Mouse (Mus musculus) ES-E14 (cell line): ENCODE measurements around the gene Aldh1l1. TPM values are rescaled to one million over a fixed set of nuclear protein-coding genes. Genes with fewer than 3 reads are reported as not detected.
A peak's percentile ranks its signal among the peaks of the same experiment; 100 is the strongest.

ENCODE experiments used
- DNase-seq: peaks from one replicate; pipeline ENCODE4 v3.0.0-alpha.2; 2013; ENCODE audit warnings: low read depth, low spot score
- H3K27ac ChIP-seq: 2 replicates; pipeline ENCODE4 v1.5.1; 2012; ENCODE audit warnings: low read depth, mild to moderate bottlenecking, low read length, moderate library complexity, mixed read lengths; ENCODE audit not compliant: poor library complexity, insufficient read depth, severe bottlenecking
- H3K36me3 ChIP-seq: 2 replicates; pipeline ENCODE4 v1.6.1; 2012; ENCODE audit warnings: mild to moderate bottlenecking, low read length, moderate library complexity, mixed read lengths; ENCODE audit not compliant: control insufficient read depth, poor library complexity, insufficient read depth, severe bottlenecking
- H3K4me1 ChIP-seq, 2 experiments: fragments of 150-350 bp in 1 of 2; sonication (generic) in 1 of 2; 2 replicates each; pipeline ENCODE4 v1.6.1; 2012; ENCODE audit warnings: low read length in 2 of 2, mild to moderate bottlenecking in 1 of 2, mixed read lengths in 1 of 2; ENCODE audit not compliant: control insufficient read depth in 2 of 2, insufficient read depth in 2 of 2, poor library complexity in 1 of 2
- H3K4me3 ChIP-seq, 2 experiments: fragments of 150-350 bp in 1 of 2; sonication (generic) in 1 of 2; 2 replicates each; pipeline ENCODE4 v1.5.1; 2012; ENCODE audit warnings: low read length in 2 of 2, low read depth in 1 of 2, mild to moderate bottlenecking in 1 of 2, mixed read lengths in 1 of 2; ENCODE audit not compliant: insufficient read depth in 1 of 2, poor library complexity in 1 of 2, severe bottlenecking in 1 of 2
- H3K9ac ChIP-seq: 2 replicates; pipeline ENCODE4 v1.6.1; 2012; ENCODE audit warnings: low read depth, mild to moderate bottlenecking, low read length, mixed read lengths; ENCODE audit not compliant: poor library complexity, insufficient read depth, severe bottlenecking
- H3K9me3 ChIP-seq: fragments of 150-350 bp; sonication (generic); 2 replicates; pipeline ENCODE4 v1.6.1; 2012; ENCODE audit warnings: low read depth, mild to moderate bottlenecking, low read length; ENCODE audit not compliant: control insufficient read depth, insufficient read depth
- CHD2 ChIP-seq: IDR thresholded peaks from 2 replicates; pipeline ENCODE4 v1.6.1; 2014; ENCODE audit warnings: mild to moderate bottlenecking, low read depth, low read length, inconsistent platforms
- HCFC1 ChIP-seq: IDR thresholded peaks from 2 replicates; pipeline ENCODE4 v1.6.1; 2012; ENCODE audit warnings: low read length, inconsistent platforms, borderline replicate concordance; ENCODE audit not compliant: insufficient read depth
- MAFK ChIP-seq: IDR thresholded peaks from 2 replicates; pipeline ENCODE4 v1.6.1; 2014; ENCODE audit warnings: mild to moderate bottlenecking, low read depth, low read length, inconsistent platforms; ENCODE audit not compliant: insufficient read depth
- ZC3H11A ChIP-seq: IDR thresholded peaks from 2 replicates; pipeline ENCODE4 v1.6.1; 2012; ENCODE audit warnings: low read depth, mild to moderate bottlenecking, inconsistent platforms, low read length, borderline replicate concordance
- ZNF384 ChIP-seq: IDR thresholded peaks from 2 replicates; pipeline ENCODE4 v1.6.1; 2012; ENCODE audit warnings: low read depth, low read length, inconsistent platforms
- in situ Hi-C, 2 experiments: fragments of 600-800 bp; cut with MboI; formaldehyde crosslinking; loops; one replicate each; pipeline ENCODE4 v1.15.1; 2025; ENCODE audit warnings: low sequenced_read_pairs in 2 of 2, inconsistent platforms in 1 of 2; ENCODE audit not compliant: unreplicated experiment in 2 of 2
- total RNA-seq: library from RNA; depleted of rRNA; stranded (reverse); fragments of 300-350 nt; gene quantifications from 2 replicates; pipeline ENCODE4 v1.2.3, GENCODE M21; 2012

Aldh1l1 gene
- total RNA-seq, 1 experiment = 3.9 TPM

DNA sequence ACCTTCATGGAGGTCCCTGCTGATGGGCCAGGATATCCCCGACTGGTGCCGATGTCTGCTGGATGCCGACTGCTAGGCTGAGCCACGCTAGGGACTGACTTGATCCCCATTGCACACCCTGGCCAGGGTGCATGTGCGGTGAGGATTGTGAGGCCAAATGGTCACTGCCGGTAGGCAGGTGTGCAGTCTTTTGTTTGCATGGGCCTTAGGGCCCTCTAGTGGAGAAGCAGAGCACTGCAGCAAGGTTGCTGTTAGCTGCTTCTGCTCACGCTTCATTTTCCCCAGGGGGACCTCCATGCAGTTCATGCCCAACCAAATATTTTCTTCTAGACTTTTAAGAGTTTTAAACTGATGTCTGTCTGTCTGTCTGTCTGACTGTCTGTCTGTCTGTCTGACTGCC, 120.3 kb downstream of the Aldh1l1 start:
- Histone ChIP-seq H3K36me3 (no peaks in the 10 kb centered on the region), H3K4me1 (no peaks in the 10 kb centered on the region; a peak in 1 of 4 replicates), H3K9me3 (no peaks in the 10 kb centered on the region), H3K27ac (no peak overlapping the region), H3K4me3 (no peak overlapping the region), H3K9ac (no peak overlapping the region)
- TF ChIP-seq ZC3H11A = 0 out of 2 replicates have a peak, but pooled peaks have one; percentile 11
- TF ChIP-seq CHD2 = no peak
- peak; percentile 60 for DNase-seq
- in situ Hi-C loops = no loop called here

DNA sequence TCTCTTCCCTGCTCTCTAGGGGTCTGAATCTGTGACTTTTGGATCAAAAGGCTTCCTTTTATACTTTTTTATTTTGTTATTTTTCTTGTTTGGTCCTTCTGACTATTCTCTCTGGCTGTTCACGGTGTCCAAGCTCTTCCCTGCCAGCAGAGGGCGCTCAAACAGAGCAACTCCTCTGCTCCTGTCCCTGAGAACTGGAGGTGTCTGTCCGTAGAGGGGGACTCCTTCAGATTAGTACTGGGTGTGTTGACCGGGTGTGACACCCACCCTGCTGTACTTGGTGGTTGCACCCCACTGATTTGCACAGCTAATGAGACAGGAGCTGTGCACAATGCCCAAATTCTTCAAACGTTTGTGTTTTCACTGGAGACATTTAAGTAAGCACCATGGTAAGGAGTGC, 121.0 kb downstream of the Aldh1l1 start:
- Histone ChIP-seq H3K27ac (no peak overlapping the region), H3K9me3 (no peaks in the 10 kb centered on the region), H3K9ac (no peak overlapping the region), H3K36me3 (no peaks in the 10 kb centered on the region), H3K4me1 (no peaks in the 10 kb centered on the region; a peak in 1 of 4 replicates), H3K4me3 (no peak overlapping the region)
- in situ Hi-C loops = no loop called here
- peak; percentile 71 for DNase-seq
- TF ChIP-seq ZC3H11A (no peak), ZNF384 (no peak), CHD2 (no peak), HCFC1 (no peak), MAFK (no peak)

DNA sequence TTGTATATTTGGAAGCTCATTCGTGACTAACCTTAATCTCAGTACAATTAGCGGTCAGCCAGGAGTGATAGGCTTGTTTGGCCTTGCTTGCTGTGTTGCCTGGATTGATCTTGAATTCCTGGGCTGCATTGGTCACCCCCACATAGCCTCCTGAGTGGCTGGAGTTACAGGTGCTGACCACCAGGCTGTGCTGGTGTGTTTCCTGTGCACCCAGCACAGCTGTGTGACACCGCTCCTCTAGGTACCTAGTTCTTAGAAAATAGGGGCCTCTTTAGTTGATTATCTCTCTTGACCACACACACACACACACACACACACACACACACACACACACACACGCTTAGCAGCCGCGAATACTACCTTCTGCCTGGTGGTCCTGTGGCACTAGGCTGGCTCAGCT, 122.0 kb downstream of the Aldh1l1 start:
- DNase-seq = no peak
- no peak overlapping the region for H3K4me3 ChIP-seq
- in situ Hi-C loops = no loop called here
- H3K9ac ChIP-seq = no peak overlapping the region
- no peaks in the 10 kb centered on the region for H3K36me3 ChIP-seq
- H3K9me3 ChIP-seq = no peaks in the 10 kb centered on the region
- TF ChIP-seq HCFC1 (no peak), CHD2 (no peak), MAFK (no peak), ZC3H11A (no peak), ZNF384 (no peak)
- H3K27ac ChIP-seq = no peak overlapping the region
- H3K4me1 ChIP-seq = no peaks in the 10 kb centered on the region; a peak in 1 of 4 replicates

DNA sequence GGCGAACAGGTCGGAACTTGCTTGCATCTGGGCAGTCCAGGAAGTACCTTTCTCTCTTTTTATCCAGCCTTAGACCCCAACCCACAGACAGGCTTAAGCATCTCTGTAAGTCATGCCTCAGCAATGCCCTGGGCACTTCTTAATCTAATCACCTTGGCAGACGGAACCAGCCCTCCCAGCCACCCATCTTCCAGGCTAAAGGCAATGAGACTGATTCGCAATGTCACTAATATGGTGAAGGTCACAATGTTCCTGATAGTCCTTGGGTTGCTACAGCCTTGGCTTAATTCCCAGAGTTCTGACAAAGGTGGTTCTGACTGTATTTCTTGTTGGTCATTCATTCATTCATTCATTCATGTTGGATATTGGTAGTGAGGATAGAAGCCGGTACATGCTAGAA, 124.0 kb downstream of the Aldh1l1 start:
- DNase-seq = no peak
- Histone ChIP-seq H3K4me1 (no peaks in the 10 kb centered on the region; a peak in 1 of 4 replicates), H3K4me3 (no peak overlapping the region), H3K36me3 (no peaks in the 10 kb centered on the region), H3K9ac (no peak overlapping the region), H3K9me3 (no peaks in the 10 kb centered on the region), H3K27ac (no peak overlapping the region)
- TF ChIP-seq CHD2 (no peak), HCFC1 (no peak), ZNF384 (no peak), ZC3H11A (no peak), MAFK (no peak)
- in situ Hi-C loops = no loop called here

DNA sequence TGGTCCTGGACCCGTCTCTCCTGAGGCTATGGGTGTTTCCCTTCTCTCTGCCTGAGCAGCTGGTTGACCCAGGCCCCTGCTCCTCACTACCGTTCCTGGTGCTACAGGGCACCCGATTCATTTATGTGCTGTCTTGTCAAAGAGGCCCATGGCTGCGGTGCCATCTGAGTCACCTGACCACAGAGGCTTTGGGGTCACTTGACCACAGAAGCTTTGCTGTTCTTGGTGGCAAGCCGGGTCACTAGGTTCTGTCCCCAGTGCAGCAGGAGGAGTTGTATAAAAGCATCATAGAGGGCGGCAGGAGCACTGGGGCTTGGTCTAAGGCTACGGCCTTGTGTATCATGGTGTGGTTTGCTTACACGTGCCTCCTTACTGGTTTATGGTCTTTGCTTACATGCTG, 127.0 kb downstream of the Aldh1l1 start:
- H3K9me3 ChIP-seq = no peaks in the 10 kb centered on the region
- DNase-seq = no peak
- no peak for TF ChIP-seq HCFC1
- TF ChIP-seq ZNF384 = no peak
- no peak for TF ChIP-seq CHD2
- no peak for TF ChIP-seq MAFK
- TF ChIP-seq ZC3H11A = no peak
- H3K4me1 ChIP-seq = no peaks in the 10 kb centered on the region
- no peak overlapping the region for H3K9ac ChIP-seq
- in situ Hi-C loops = no loop called here
- no peaks in the 10 kb centered on the region for H3K36me3 ChIP-seq
- H3K4me3 ChIP-seq = no peak overlapping the region
- no peak overlapping the region for H3K27ac ChIP-seq
